Mouse (Mus musculus) CD4-positive naive resting alpha-beta T cell, adult 57 days (primary cell): ENCODE measurements around the gene Spp2. TPM values are rescaled to one million over a fixed set of nuclear protein-coding genes. Genes with fewer than 3 reads are reported as not detected.

Experiments used
- total RNA-seq: library from RNA; stranded (reverse); gene quantifications from one replicate; pipeline ENCODE4 v1.2.4, GENCODE M21; 2023

Gene Spp2
- not detected for total RNA-seq

DNA sequence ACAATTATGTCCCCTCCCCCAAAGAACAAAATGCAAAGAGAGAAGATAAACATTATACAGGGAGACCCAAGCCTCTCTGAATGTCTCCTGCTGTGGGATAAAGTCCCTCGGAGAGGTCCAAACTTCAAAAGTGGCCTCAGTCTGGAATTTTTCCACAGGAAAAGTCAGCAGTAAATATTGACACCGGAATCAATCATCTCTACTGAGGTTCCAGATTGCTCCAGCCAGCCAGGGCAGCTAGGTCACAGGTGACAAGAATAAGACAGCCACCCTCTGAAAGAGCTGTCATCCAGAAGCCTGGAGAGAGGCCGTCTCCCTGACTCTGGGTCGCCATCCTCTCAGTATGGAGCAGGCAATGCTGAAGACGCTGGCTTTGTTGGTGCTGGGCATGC, at the start of gene Spp2:
Gene Spp2, plus strand, starts transcription at position 155 of the 392 bp plus-strand sequence.

Other genes with a start within 250 kb of the Spp2 start
- not detected for gene Ugt1a5, start 240.9 kb upstream of the Spp2 start, total RNA-seq
- gene Ugt1a2, start 206.4 kb upstream of the Spp2 start, total RNA-seq, result not detected
- gene Dnajb3, start 201.2 kb upstream of the Spp2 start, total RNA-seq, result 1.2 TPM
- not detected for gene Ugt1a1, start 195.0 kb upstream of the Spp2 start, total RNA-seq
- gene Mroh2a, start 180.0 kb upstream of the Spp2 start, total RNA-seq, result 0.18 TPM
- gene Hjurp, start 129.3 kb upstream of the Spp2 start, total RNA-seq, result 164 TPM
- gene Trpm8, start 129.3 kb upstream of the Spp2 start, total RNA-seq, result not detected
- not detected for gene Glrp1, start 103.1 kb downstream of the Spp2 start, total RNA-seq